Mouse (Mus musculus) embryonic fibroblast, embryonic 13.5 days (primary cell): ENCODE data around the gene Slc4a2.

ENCODE experiments used
- CTCF ChIP-seq: IDR thresholded peaks from 2 replicates; pipeline ENCODE4 v1.5.1; 2011; ENCODE audit warnings: mild to moderate bottlenecking, control low read depth, low read length, moderate library complexity, borderline replicate concordance; ENCODE audit not compliant: insufficient read depth
- POLR2A ChIP-seq: IDR thresholded peaks from 2 replicates; pipeline ENCODE4 v1.6.1; 2011; ENCODE audit warnings: low read depth, mild to moderate bottlenecking, control low read depth, low read length, moderate library complexity

- TF ChIP-seq POLR2A (peak; percentile 83), CTCF (no peak)
Measured at GRCm38 (mm10) chr5:24451264-24452029, 27.8 kb downstream of the Slc4a2 start.
